Mouse (Mus musculus): ENCODE measurements around the gene Pear1. TPM values are rescaled to one million over a fixed set of nuclear protein-coding genes. Genes with fewer than 3 reads are reported as not detected.

Pear1 gene
- total RNA-seq, 2 experiments from 2014 or later, result 11.1 TPM

- DNase-seq (ENCODE audit: extremely low spot score in 1 of 2, low spot score in 1 of 2), result no peak
These were observed 56.3 kb downstream of the Pear1 start for GRCm38 (mm10) chr3:87767764-87768163.

GRCm38 (mm10) chr3:87766284-87766667 is 57.8 kb downstream of the Pear1 start:
- no peak for DNase-seq (ENCODE audit: extremely low spot score in 1 of 2, low spot score in 1 of 2)

DNA sequence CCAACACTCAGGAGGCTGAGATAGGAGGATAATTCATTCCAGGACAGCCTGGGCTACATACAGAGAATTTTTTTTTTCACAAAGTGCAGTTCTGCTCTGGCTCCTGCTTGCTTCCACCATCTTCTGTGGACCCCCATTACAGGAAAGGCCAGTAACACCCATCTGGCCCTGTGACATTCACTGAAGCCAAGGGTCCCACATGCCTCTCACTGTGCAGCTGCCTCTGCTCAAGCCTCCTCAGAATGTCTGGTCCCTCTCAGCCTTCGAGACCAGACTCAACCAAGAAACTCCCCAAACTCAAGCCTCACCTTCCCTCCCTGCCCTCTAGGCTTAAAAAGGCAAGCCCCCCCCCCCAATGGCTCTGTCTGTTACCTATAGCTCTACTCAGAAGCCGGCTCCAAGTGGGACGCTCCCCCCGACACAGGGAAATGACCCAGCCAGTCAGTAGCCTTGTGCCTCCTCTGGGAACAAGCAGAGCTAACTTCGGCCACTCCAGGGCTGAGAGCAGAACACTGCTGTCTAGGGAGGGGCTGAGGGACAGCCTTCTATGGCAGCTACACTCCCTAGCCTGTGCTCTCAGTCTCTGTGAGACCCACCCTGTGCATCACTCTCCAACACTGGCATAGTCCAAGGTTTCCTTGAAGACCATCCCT is 58.3 kb downstream of the Pear1 start:
- no peak for DNase-seq (ENCODE audit: extremely low spot score in 1 of 2, low spot score in 1 of 2)

DNA sequence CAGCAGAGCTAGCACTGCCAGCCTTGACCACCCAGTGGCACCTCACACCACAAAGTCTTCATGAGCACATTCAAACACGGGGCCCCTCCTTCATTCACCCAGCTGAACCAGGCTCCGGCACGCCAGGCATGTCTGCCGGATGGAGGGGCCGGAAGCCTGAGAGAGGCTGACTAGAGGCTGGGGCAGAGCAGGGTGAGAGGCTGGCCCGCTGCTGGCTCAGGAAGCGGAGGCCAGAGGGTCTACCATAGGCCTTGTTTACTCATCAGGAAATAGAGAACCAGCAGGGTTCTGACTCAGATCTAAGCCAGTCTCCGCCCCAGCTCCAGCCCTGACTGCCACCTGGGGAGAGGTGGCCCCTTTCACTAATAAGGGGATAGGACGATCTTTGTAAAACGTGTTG is 59.0 kb downstream of the Pear1 start:
- no peak for DNase-seq (ENCODE audit: extremely low spot score in 1 of 2, low spot score in 1 of 2)

- DNase-seq (ENCODE audit: extremely low spot score in 1 of 2, low spot score in 1 of 2), result no peak
These were observed 59.6 kb downstream of the Pear1 start for GRCm38 (mm10) chr3:87764506-87764905.

DNA sequence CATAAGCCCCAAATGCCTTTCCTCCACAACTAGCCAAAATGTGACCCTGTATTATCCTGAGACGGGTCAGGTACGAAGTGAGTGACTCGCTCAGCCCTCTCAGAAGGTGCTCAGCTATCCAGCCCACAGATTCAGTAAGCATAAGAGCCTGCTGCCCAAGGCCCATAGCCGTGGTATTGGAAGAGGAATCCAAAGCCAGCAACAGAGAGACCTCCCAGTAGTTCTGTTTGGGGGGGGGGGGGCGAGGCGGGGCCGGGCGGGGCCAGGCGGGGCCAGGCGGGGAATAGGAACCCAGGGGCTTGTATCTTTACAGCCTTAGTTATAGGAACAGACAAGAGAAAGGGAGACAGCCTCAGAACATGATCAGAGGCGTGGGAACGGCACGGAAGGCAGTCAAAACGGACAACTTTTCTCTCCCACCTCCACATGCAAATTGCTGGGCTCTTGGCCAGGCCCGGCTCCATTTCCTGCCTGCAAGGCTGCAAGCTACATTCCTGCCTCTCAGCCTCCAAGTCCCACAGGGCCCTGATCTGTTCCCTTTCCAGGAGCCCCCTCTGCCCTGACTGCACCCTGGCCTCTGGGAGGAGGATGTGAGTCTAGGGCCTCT is 60.3 kb downstream of the Pear1 start:
- peak; percentile 53 to 71 for DNase-seq (ENCODE audit: extremely low spot score in 1 of 2, low spot score in 1 of 2)

- no peak for DNase-seq (ENCODE audit: extremely low spot score in 1 of 2, low spot score in 1 of 2)
These were observed 60.9 kb downstream of the Pear1 start for GRCm38 (mm10) chr3:87763202-87763601.

GRCm38 (mm10) chr3:87761408-87762375 is 62.4 kb downstream of the Pear1 start:
- DNase-seq (ENCODE audit: extremely low spot score in 1 of 2, low spot score in 1 of 2), result no peak

GRCm38 (mm10) chr3:87758641-87759040 is 65.5 kb downstream of the Pear1 start:
- no peak for DNase-seq (ENCODE audit: extremely low spot score in 1 of 2, low spot score in 1 of 2)

DNA sequence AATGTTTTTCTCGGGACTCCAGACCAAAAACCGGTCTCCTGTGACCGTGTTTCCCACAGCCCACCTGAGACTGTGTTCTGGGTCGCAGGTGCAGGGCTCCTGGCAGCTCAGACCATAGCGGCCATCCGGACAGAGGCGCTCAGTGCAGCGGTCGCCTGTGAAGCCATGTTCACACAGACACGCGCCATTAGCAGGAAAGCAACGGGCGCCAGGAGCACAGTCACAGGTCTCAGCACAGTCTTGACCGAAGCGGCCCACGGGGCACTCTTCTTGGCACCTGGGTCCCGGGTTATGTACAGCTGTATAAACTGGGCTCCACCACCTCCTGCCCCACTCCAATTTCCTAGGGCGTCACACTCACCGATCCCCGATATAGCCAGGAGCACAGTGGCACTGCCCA is 67.6 kb downstream of the Pear1 start:
- DNase-seq (ENCODE audit: extremely low spot score in 1 of 2, low spot score in 1 of 2), result no peak

GRCm38 (mm10) chr3:87755964-87756363 is 68.1 kb downstream of the Pear1 start:
- peak; percentile 92 to 95 for DNase-seq (ENCODE audit: extremely low spot score in 1 of 2, low spot score in 1 of 2)

GRCm38 (mm10) chr3:87753829-87754228 is 70.3 kb downstream of the Pear1 start:
- DNase-seq (ENCODE audit: extremely low spot score in 1 of 2, low spot score in 1 of 2), result no peak

DNA sequence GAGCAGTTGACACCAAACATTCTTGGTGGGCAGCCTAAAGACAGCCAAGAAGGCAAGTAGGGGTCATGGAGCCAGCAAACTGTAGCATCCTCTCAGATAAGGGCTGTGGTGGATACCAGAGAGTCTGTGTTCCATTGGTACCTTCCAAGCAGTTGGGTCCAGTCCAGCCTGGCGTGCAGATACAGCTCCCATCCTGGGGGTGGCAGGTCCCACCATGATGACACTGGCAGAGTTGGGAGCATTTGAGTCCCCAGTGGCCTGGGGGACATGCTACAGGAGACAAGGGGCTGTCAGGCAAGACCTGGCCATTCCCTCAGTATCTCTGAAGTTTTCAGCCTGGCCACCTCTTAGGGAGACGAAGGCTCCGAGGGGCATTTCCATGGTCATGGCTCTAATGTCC is 71.5 kb downstream of the Pear1 start:
- DNase-seq (ENCODE audit: extremely low spot score in 1 of 2, low spot score in 1 of 2), result no peak

- DNase-seq (ENCODE audit: extremely low spot score in 1 of 2, low spot score in 1 of 2), result no peak
These were observed 74.1 kb downstream of the Pear1 start for GRCm38 (mm10) chr3:87749977-87750376.

DNA sequence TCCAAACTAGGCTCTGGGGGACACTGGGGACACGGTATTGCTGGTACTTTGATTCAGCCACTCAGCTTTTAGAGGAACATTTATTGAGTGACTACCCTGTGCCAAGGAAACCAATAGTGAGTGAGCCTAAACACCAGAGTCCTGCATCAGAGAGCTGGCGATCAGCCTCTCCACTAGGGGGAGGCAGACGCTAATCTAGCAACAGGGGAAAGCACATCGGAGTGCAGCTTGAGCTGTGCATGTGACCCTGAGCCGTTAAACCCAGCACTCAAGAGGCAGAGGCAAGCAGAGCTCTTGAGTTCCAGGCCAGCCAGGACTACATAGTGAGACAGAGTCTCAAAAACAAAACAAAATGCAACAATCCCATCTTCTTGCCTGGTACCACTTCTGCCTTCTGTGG is 75.1 kb downstream of the Pear1 start:
- DNase-seq (ENCODE audit: extremely low spot score in 1 of 2, low spot score in 1 of 2), result peak in 1 of 2 experiments; percentile 64

DNA sequence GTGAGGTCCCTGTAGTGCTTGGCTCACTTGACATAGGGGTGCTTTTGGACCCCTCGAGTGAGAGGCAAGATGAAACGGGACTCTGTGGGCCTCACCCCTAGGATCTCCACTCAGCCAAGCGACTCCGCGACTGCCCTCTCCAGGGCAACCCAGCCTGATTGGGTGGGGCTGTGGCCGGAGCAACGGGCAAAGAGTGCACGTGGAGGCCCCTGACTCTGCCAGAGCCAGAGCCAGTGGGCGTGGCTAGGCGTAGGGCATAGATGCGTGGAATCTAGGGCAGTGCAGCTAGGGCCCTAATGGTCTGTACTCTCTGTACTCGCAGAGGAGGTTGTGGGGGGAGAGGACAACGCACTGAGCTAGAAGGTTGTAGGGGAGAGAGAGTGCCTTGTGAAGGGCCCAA is 75.7 kb downstream of the Pear1 start, which contains the start of gene Lrrc71:
Gene Lrrc71, minus strand, starts transcription at position 195 of the 400 bp plus-strand sequence.
- no peak for DNase-seq (ENCODE audit: extremely low spot score in 1 of 2, low spot score in 1 of 2)

DNA sequence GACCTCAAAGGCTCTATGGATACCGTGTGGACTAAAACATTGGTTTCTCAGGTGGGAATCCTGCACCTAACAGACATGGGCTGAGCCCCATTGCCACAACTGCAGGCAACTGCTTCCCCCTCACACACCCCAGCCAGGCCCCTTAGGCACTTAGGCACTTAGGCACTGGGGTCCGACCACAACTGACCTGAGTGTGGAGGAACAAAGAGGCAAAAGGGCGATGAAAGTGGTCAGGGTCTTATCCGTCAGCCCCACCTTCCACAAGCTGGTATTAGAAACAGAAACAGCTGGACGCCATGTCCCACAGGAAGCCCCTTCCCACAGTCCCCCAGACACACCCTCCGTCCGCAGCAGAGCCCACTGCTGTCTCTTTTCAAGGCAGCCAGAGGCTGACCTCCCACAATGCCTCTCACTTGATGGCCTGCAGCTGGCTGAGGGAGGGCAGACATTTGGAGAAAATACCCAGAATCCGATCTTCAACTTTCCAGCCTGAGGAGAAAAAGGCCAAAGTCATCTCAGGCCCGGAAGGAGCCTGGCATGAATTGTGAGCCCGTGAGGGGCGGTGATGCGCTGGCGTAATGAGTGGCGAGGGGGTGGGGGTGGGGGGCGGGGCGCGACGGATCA is 79.0 kb downstream of the Pear1 start:
- no peak for DNase-seq (ENCODE audit: extremely low spot score in 1 of 2, low spot score in 1 of 2)

- no peak for DNase-seq (ENCODE audit: extremely low spot score in 1 of 2, low spot score in 1 of 2)
These were observed 80.2 kb downstream of the Pear1 start for GRCm38 (mm10) chr3:87743927-87744326.

- no peak for DNase-seq (ENCODE audit: extremely low spot score in 1 of 2, low spot score in 1 of 2)
These were observed 81.4 kb downstream of the Pear1 start for GRCm38 (mm10) chr3:87742735-87743134.

GRCm38 (mm10) chr3:87742013-87742412 is 82.1 kb downstream of the Pear1 start:
- DNase-seq (ENCODE audit: extremely low spot score in 1 of 2, low spot score in 1 of 2), result no peak

DNA sequence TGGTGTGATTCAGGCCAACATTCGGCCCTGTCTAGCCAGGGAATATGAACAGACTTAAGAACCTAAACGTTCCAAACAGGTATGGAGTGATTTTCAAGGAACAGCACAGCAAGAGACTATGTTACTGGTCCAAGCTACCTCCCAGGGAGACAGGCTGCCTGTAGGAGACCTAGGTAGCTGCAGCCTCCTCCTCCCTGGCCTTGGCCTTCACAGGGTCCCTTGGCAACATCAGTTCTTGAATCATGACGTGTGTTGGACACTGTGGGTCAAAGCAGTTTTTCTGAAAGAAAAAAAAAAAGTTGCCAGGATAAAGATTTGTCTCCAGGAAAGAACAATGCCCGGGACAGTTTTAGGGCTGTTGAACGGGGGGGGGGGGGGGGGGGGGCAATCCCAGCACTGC is 85.2 kb downstream of the Pear1 start:
- no peak for DNase-seq (ENCODE audit: extremely low spot score in 1 of 2, low spot score in 1 of 2)

Measured in layer of hippocampus, postnatal 25 days (tissue).